Mouse (Mus musculus) cortical plate, adult 2 months (tissue): Measurements from ENCODE around the gene Crybb3.

Source experiments
- CTCF ChIP-seq: fragments of 200-500 bp; IDR thresholded peaks from 2 replicates; pipeline ENCODE4 v1.5.1; 2011; ENCODE audit warnings: mild to moderate bottlenecking, control low read depth, low read length; ENCODE audit not compliant: insufficient read depth; ENCODE audit errors: extremely low read depth
- POLR2A ChIP-seq: fragments of 200-500 bp; IDR thresholded peaks from 2 replicates; pipeline ENCODE4 v1.6.1; 2011; ENCODE audit warnings: mild to moderate bottlenecking, low read length, control low read depth; ENCODE audit not compliant: insufficient read depth; ENCODE audit errors: extremely low read depth

DNA sequence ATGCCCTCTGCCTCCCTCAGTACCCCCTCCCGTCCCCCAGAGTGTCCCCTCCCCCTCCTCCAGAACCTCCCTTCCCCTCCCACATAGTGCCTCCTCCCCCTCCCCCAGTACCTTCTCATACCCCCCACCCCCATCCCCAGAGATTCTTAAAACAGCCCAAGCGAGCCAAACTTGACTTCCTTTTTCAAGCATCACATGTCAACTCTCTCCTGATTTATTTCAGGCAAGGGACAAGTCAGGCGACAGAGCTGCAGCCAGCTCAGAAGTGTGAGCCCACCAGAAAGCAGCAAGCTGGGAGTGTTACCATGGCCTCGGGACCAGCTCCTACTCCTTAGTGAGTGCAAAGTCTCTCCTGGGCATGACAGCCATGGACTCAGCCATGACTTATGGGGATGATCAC, 30.0 kb upstream of the Crybb3 start:
- TF ChIP-seq POLR2A = no peak
- no peak for TF ChIP-seq CTCF
